ENCODE assay signal across 13 mouse cellular contexts in the genomic region with DNA sequence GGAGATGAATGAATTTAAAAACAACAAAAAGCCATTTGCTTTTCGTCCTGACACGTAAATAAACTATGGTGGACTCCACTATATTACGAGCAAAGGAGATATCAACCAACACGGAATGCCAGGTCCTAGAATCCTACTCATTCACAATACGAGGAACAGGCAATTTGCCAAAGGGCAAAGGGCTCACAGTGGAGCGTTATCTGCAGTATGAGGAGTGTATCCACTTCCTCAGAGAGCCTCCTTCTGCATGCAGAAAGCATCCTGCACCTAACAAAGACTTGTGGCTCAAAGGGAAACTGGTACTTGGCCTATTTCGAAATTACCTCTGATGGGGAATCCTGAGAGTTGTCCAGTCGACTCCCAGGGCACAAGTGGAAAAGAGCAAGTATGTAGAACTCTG.
DNase-seq lines count a peak whose midpoint lies in the region; ATAC-seq and TF ChIP-seq lines count a peak whose summit lies in the region.
"Had no signal": no experiment of that assay in that cellular context is flagged by ENCODE, and none has a peak within 500 bp of the region (broad histone marks: within the 10 kb centered on the region; RNA-seq: fewer than 3 reads in every experiment).

No protein-coding gene starts in this region.

- H3K36me3 ChIP-seq in CH12.LX (replicated peaks in 1 of 2; ENCODE audit: control insufficient read depth in 1 of 2, insufficient read depth in 1 of 2, low read length in 1 of 2) = peaks cover 18 to 33% of the 10 kb centered on the region in 2 experiments
- H3K36me3 ChIP-seq in heart, embryonic 16.5 days (ENCODE audit: control insufficient read depth, insufficient read depth) = no peaks in the 10 kb centered on the region
- no peaks in the 10 kb centered on the region for H3K36me3 ChIP-seq in lung, embryonic 16.5 days (ENCODE audit: control insufficient read depth, insufficient read depth, low read length)
- H3K36me3 ChIP-seq: embryonic facial prominence, embryonic 15.5 days; liver, embryonic 12.5 days; neural tube, embryonic 12.5 days had no signal

- H3K4me3 ChIP-seq in CH12.LX (replicated peaks in 1 of 3; ENCODE audit: low read depth in 2 of 3, low read length in 2 of 3, poor library complexity in 1 of 3) = peak overlapping the region in 1 of 3 experiments; percentile 42
- H3K4me3 ChIP-seq in heart, embryonic 16.5 days (ENCODE audit: low read length) = no peak overlapping the region
- H3K4me3 ChIP-seq in lung, embryonic 16.5 days (ENCODE audit: low read length) = no peak overlapping the region
- H3K4me3 ChIP-seq: embryonic facial prominence, embryonic 15.5 days; liver, embryonic 12.5 days; neural tube, embryonic 12.5 days had no signal

- TF ChIP-seq POLR2A in CH12.LX (IDR thresholded peaks at IDR 0.05; ENCODE audit: low read depth, low read length) = no peak

- H3K4me1 ChIP-seq in CH12.LX (ENCODE audit: control insufficient read depth in 1 of 2, insufficient read depth in 2 of 2) = peaks cover 22 to 48% of the 10 kb centered on the region in 2 experiments
- H3K4me1 ChIP-seq in heart, embryonic 16.5 days (ENCODE audit: control insufficient read depth, insufficient read depth, low read length) = peaks cover 39% of the 10 kb centered on the region
- H3K4me1 ChIP-seq in lung, embryonic 16.5 days (replicated peaks; ENCODE audit: control insufficient read depth, insufficient read depth, low read length) = peaks cover 9% of the 10 kb centered on the region
- H3K4me1 ChIP-seq: embryonic facial prominence, embryonic 15.5 days had no signal

- H3K79me2 ChIP-seq in CH12.LX (replicated peaks; ENCODE audit: control insufficient read depth, extremely low read depth, insufficient read depth, poor library complexity, severe bottlenecking) = peaks cover 35% of the 10 kb centered on the region

- no peak for ATAC-seq in heart, embryonic 16.5 days (replicated peaks; ENCODE audit: extremely low read depth, insufficient read depth, low FRiP score)
- peak; percentile 60; the same call in 1 of the 2 replicates for ATAC-seq in lung, embryonic 16.5 days (ENCODE audit: low read depth)
- ATAC-seq: liver, embryonic 12.5 days had no signal

- TF ChIP-seq RAD21 in CH12.LX (IDR thresholded peaks at IDR 0.05; ENCODE audit: low read depth, low read length) = no peak

- DNase-seq in embryo, embryonic 10 days (ENCODE audit: low spot score) = peak; percentile 21
- no peak for DNase-seq in embryo, embryonic 9.5 days (ENCODE audit: extremely low spot score)
- no peak for DNase-seq in CH12.LX (ENCODE audit: extremely low read depth)
- DNase-seq in gastrocnemius, adult 8-10 months (ENCODE audit: low spot score in 2 of 2) = no peak
- no peak for DNase-seq in right cerebral cortex, adult 2 months (ENCODE audit: low spot score in 2 of 2)
- DNase-seq in thymus, postnatal 0 days (ENCODE audit: low spot score) = no peak
- DNase-seq: cerebellum, adult 9-10 months had no signal

- no peaks in the 10 kb centered on the region for H3K27me3 ChIP-seq in CH12.LX (replicated peaks)
- H3K27me3 ChIP-seq in heart, embryonic 16.5 days (ENCODE audit: control insufficient read depth, insufficient read depth, low read length) = no peaks in the 10 kb centered on the region
- H3K27me3 ChIP-seq in lung, embryonic 16.5 days (ENCODE audit: control insufficient read depth, insufficient read depth, low read depth, low read length) = no peaks in the 10 kb centered on the region
- H3K27me3 ChIP-seq: embryonic facial prominence, embryonic 15.5 days; liver, embryonic 12.5 days; neural tube, embryonic 12.5 days had no signal

- H3K9me3 ChIP-seq in CH12.LX (replicated peaks; ENCODE audit: low read length) = no peaks in the 10 kb centered on the region
- no peaks in the 10 kb centered on the region for H3K9me3 ChIP-seq in heart, embryonic 16.5 days (replicated peaks; ENCODE audit: control insufficient read depth, low read length)
- H3K9me3 ChIP-seq in lung, embryonic 16.5 days (ENCODE audit: control insufficient read depth, low read length) = no peaks in the 10 kb centered on the region
- H3K9me3 ChIP-seq: embryonic facial prominence, embryonic 15.5 days; liver, embryonic 12.5 days; neural tube, embryonic 12.5 days had no signal

- in situ Hi-C loops in CH12.LX (cut with MboI; ENCODE audit: low pct_ligation_motif_present, low pct_unique_long_range_greater_than_20kb, low sequenced_read_pairs) = loop anchor here (10.0 kb wide), 1 partner anchor 191 kb away; no protein-coding TSS in a partner anchor

- TF ChIP-seq CTCF in CH12.LX (conservative IDR thresholded peaks at IDR 0.05 in 1 of 2, IDR thresholded peaks at IDR 0.05 in 1 of 2; ENCODE audit: low read depth in 2 of 2, low read length in 2 of 2) = no peak

- dilution Hi-C loops in CH12.LX (cut with MboI; ENCODE audit: extremely low pct_ligation_motif_present, extremely low pct_unique_long_range_greater_than_20kb, low sequenced_read_pairs) = no loop called here

- H3K9ac ChIP-seq in CH12.LX (ENCODE audit: insufficient read depth, low read depth) = peak overlapping the region; percentile 77
- no peak overlapping the region for H3K9ac ChIP-seq in heart, embryonic 16.5 days (ENCODE audit: low read length)
- H3K9ac ChIP-seq in lung, embryonic 16.5 days (ENCODE audit: low read length) = no peak overlapping the region
- H3K9ac ChIP-seq: embryonic facial prominence, embryonic 15.5 days; liver, embryonic 12.5 days; neural tube, embryonic 12.5 days had no signal

- 19% methylated on average over 8 of the region's 8 CpGs for WGBS in heart, embryonic 16.5 days
- 24% methylated on average over 8 of the region's 8 CpGs for WGBS in lung, embryonic 16.5 days

- H3K4me2 ChIP-seq in CH12.LX (ENCODE audit: insufficient read depth, low read depth, poor library complexity, severe bottlenecking) = peak overlapping the region; percentile 90
- H3K4me2 ChIP-seq in heart, embryonic 16.5 days (ENCODE audit: low read depth, low read length) = peak overlapping the region; percentile 15; the same call in 1 of the 2 replicates
- H3K4me2 ChIP-seq in lung, embryonic 16.5 days (ENCODE audit: low read depth, low read length) = no peak overlapping the region
- H3K4me2 ChIP-seq: embryonic facial prominence, embryonic 15.5 days; liver, embryonic 12.5 days; midbrain, embryonic 11.5 days; neural tube, embryonic 12.5 days had no signal

- peak overlapping the region; percentile 56 for H3K27ac ChIP-seq in CH12.LX (ENCODE audit: insufficient read depth, low read depth)
- H3K27ac ChIP-seq in heart, embryonic 16.5 days (ENCODE audit: low read length) = no peak overlapping the region
- no peak overlapping the region for H3K27ac ChIP-seq in lung, embryonic 16.5 days (ENCODE audit: low read length)
- H3K27ac ChIP-seq: embryonic facial prominence, embryonic 15.5 days; liver, embryonic 12.5 days; neural tube, embryonic 12.5 days had no signal

- peak; percentile 24; the same call in 1 of the 2 replicates for TF ChIP-seq EP300 in CH12.LX (IDR thresholded peaks at IDR 0.05; ENCODE audit: low read length)

TF ChIP-seq in CH12.LX, 34 proteins besides CTCF, POLR2A, EP300 and RAD21:
- TF ChIP-seq CHD1 (IDR thresholded peaks at IDR 0.05; ENCODE audit: low read depth, low read length) (0 out of 2 replicates have a peak, but pooled peaks have one; percentile 10), TBP (conservative IDR thresholded peaks at IDR 0.05; ENCODE audit: low read depth, low read length) (no peak), ZMIZ1 (IDR thresholded peaks at IDR 0.05; ENCODE audit: low read depth, low read length) (0 out of 2 replicates have a peak, but pooled peaks have one; percentile 26)
TF ChIP-seq in CH12.LX: peak in this region for 2.
